Mouse (Mus musculus) neural tube, embryonic 15.5 days (tissue): ENCODE results near the gene Itgb4. TPM values are rescaled to one million over a fixed set of nuclear protein-coding genes. Genes with fewer than 3 reads are reported as not detected.

Experiments
- ATAC-seq: fragments of 200-750 bp; cut with Nextera tagmentation; 2 replicates; pipeline ENCODE4 v1.8.0; 2017; ENCODE audit warnings: mild to moderate bottlenecking, moderate TSS enrichment, moderate library complexity; ENCODE audit not compliant: low FRiP score
- H3K27ac ChIP-seq: fragments of 300-500 bp; sonication (generic); replicated peaks from 2 replicates; pipeline ENCODE4 v1.5.1; 2015; ENCODE audit warnings: mild to moderate bottlenecking, inconsistent platforms
- H3K27me3 ChIP-seq: fragments of 300-500 bp; sonication (generic); replicated peaks from 2 replicates; pipeline ENCODE4 v1.6.1; 2015; ENCODE audit warnings: inconsistent platforms
- H3K36me3 ChIP-seq: fragments of 300-500 bp; sonication (generic); 2 replicates; pipeline ENCODE4 v1.6.1; 2015; ENCODE audit warnings: inconsistent platforms
- H3K4me1 ChIP-seq: fragments of 300-500 bp; sonication (generic); 2 replicates; pipeline ENCODE4 v1.6.1; 2015; ENCODE audit warnings: inconsistent platforms
- H3K4me2 ChIP-seq: fragments of 300-500 bp; sonication (generic); 2 replicates; pipeline ENCODE4 v1.6.1; 2015; ENCODE audit warnings: inconsistent platforms, mild to moderate bottlenecking, moderate library complexity
- H3K4me3 ChIP-seq: fragments of 300-500 bp; sonication (generic); replicated peaks from 2 replicates; pipeline ENCODE4 v1.5.1; 2015; ENCODE audit warnings: mild to moderate bottlenecking, inconsistent platforms
- H3K9ac ChIP-seq: fragments of 300-500 bp; sonication (generic); replicated peaks from 2 replicates; pipeline ENCODE4 v1.6.1; 2015; ENCODE audit warnings: mild to moderate bottlenecking, inconsistent platforms
- H3K9me3 ChIP-seq: fragments of 300-500 bp; sonication (generic); replicated peaks from 2 replicates; pipeline ENCODE4 v1.6.1; 2016; ENCODE audit warnings: inconsistent platforms
- WGBS: fragments of 180-500 bp; shearing (Covaris S2); methylation state at CpG from one replicate; pipeline ENCODE4 v1.1.7; 2015; ENCODE audit warnings: mixed read lengths; 5-methylcytosine and 5-hydroxymethylcytosine counted together
- polyA plus RNA-seq: library from polyadenylated mRNA; unstranded; fragments of >200 nt; fragmentation: Nextera tagmentation; extraction: Ambion mirVana; gene quantifications from 2 replicates; pipeline ENCODE4 v1.2.1, GENCODE M21; 2015

Itgb4 gene
- polyA plus RNA-seq, 1 experiment from 2014 or later: 2.0 TPM

- WGBS: 78% methylated on average over 6 of the region's 6 CpGs
- no peak overlapping the region for H3K4me3 ChIP-seq
- H3K27me3 ChIP-seq: no peaks in the 10 kb centered on the region
- peaks cover 14% of the 10 kb centered on the region for H3K4me1 ChIP-seq
- H3K9me3 ChIP-seq: no peaks in the 10 kb centered on the region
- no peak for ATAC-seq
- H3K9ac ChIP-seq: no peak overlapping the region
- no peak overlapping the region for H3K27ac ChIP-seq
- no peaks in the 10 kb centered on the region for H3K36me3 ChIP-seq
- H3K4me2 ChIP-seq: no peak overlapping the region
Measured at GRCm38 (mm10) chr11:116001725-116002124, 27.2 kb downstream of the Itgb4 start.

GRCm38 (mm10) chr11:116002894-116003293, 28.4 kb downstream of the Itgb4 start:
- no peak for ATAC-seq
- whole genome bisulfite sequencing: 91% methylated on average over 3 of the region's 3 CpGs
- Histone ChIP-seq H3K9ac (no peak overlapping the region), H3K27ac (no peak overlapping the region), H3K9me3 (no peaks in the 10 kb centered on the region), H3K4me1 (peaks cover 14% of the 10 kb centered on the region), H3K4me2 (no peak overlapping the region), H3K27me3 (no peaks in the 10 kb centered on the region), H3K36me3 (no peaks in the 10 kb centered on the region), H3K4me3 (no peak overlapping the region)

GRCm38 (mm10) chr11:116004186-116004823, 29.8 kb downstream of the Itgb4 start:
- peaks cover 10% of the 10 kb centered on the region; the same call in 1 of the 2 replicates for H3K36me3 ChIP-seq
- peaks cover 14% of the 10 kb centered on the region for H3K4me1 ChIP-seq
- WGBS: 30% methylated on average over 8 of the region's 8 CpGs
- H3K4me3 ChIP-seq: peak overlapping the region; percentile 35
- H3K4me2 ChIP-seq: peak overlapping the region; percentile 70
- ATAC-seq: no peak
- H3K9ac ChIP-seq: peak overlapping the region; percentile 44
- H3K27me3 ChIP-seq: no peaks in the 10 kb centered on the region
- no peaks in the 10 kb centered on the region for H3K9me3 ChIP-seq
- peak overlapping the region; percentile 58 for H3K27ac ChIP-seq

- 6% methylated on average over 54 of the region's 54 CpGs for WGBS
- peak; percentile 50 for ATAC-seq
- Histone ChIP-seq H3K9me3 (no peaks in the 10 kb centered on the region), H3K4me1 (peaks cover 11% of the 10 kb centered on the region), H3K27ac (peak overlapping the region; percentile 58), H3K27me3 (no peaks in the 10 kb centered on the region), H3K9ac (peak overlapping the region; percentile 44), H3K36me3 (peaks cover 13% of the 10 kb centered on the region; the same call in 1 of the 2 replicates), H3K4me2 (peak overlapping the region; percentile 70), H3K4me3 (peak overlapping the region; percentile 35)
Measured at GRCm38 (mm10) chr11:116004840-116005700, 30.6 kb downstream of the Itgb4 start.

- no peaks in the 10 kb centered on the region for H3K27me3 ChIP-seq
- WGBS: 76% methylated on average over 9 of the region's 9 CpGs
- peak overlapping the region; percentile 44; the same call in 1 of the 2 replicates for H3K9ac ChIP-seq
- H3K36me3 ChIP-seq: peaks cover 13% of the 10 kb centered on the region; the same call in 1 of the 2 replicates
- peak overlapping the region; percentile 70 for H3K4me2 ChIP-seq
- no peak overlapping the region for H3K4me3 ChIP-seq
- H3K27ac ChIP-seq: no peak overlapping the region
- peaks cover 15% of the 10 kb centered on the region for H3K4me1 ChIP-seq
- H3K9me3 ChIP-seq: no peaks in the 10 kb centered on the region
- ATAC-seq: 0 out of 2 replicates have a peak, but pooled peaks have one; percentile 4
Measured at GRCm38 (mm10) chr11:116005701-116006419, 31.4 kb downstream of the Itgb4 start.

GRCm38 (mm10) chr11:116007095-116007850, 32.8 kb downstream of the Itgb4 start:
- peaks cover 29% of the 10 kb centered on the region for H3K4me1 ChIP-seq
- H3K9me3 ChIP-seq: no peaks in the 10 kb centered on the region
- H3K4me2 ChIP-seq: no peak overlapping the region
- no peak overlapping the region for H3K9ac ChIP-seq
- H3K4me3 ChIP-seq: no peak overlapping the region
- 92% methylated on average over 28 of the region's 28 CpGs for WGBS
- H3K36me3 ChIP-seq: peaks cover 13% of the 10 kb centered on the region; the same call in 1 of the 2 replicates
- no peaks in the 10 kb centered on the region for H3K27me3 ChIP-seq
- ATAC-seq: no peak
- no peak overlapping the region for H3K27ac ChIP-seq

- H3K9ac ChIP-seq: no peak overlapping the region
- H3K4me1 ChIP-seq: peaks cover 37% of the 10 kb centered on the region
- ATAC-seq: no peak
- 88% methylated on average over 11 of the region's 11 CpGs for WGBS
- no peaks in the 10 kb centered on the region for H3K9me3 ChIP-seq
- H3K27me3 ChIP-seq: no peaks in the 10 kb centered on the region
- no peak overlapping the region for H3K4me2 ChIP-seq
- peaks cover 13% of the 10 kb centered on the region; the same call in 1 of the 2 replicates for H3K36me3 ChIP-seq
- H3K27ac ChIP-seq: no peak overlapping the region
- no peak overlapping the region for H3K4me3 ChIP-seq
Measured at GRCm38 (mm10) chr11:116008411-116008810, 33.9 kb downstream of the Itgb4 start.

GRCm38 (mm10) chr11:116008832-116009375, 34.4 kb downstream of the Itgb4 start:
- 78% methylated on average over 13 of the region's 13 CpGs for WGBS
- no peak for ATAC-seq
- Histone ChIP-seq H3K9me3 (no peaks in the 10 kb centered on the region), H3K4me1 (peaks cover 37% of the 10 kb centered on the region), H3K36me3 (peaks cover 13% of the 10 kb centered on the region; the same call in 1 of the 2 replicates), H3K4me2 (no peak overlapping the region), H3K27ac (no peak overlapping the region), H3K4me3 (no peak overlapping the region), H3K9ac (no peak overlapping the region), H3K27me3 (no peaks in the 10 kb centered on the region)

- peaks cover 34% of the 10 kb centered on the region for H3K4me1 ChIP-seq
- H3K27me3 ChIP-seq: no peaks in the 10 kb centered on the region
- no peak overlapping the region for H3K4me2 ChIP-seq
- no peak for ATAC-seq
- no peak overlapping the region for H3K9ac ChIP-seq
- H3K4me3 ChIP-seq: no peak overlapping the region
- 95% methylated on average over 11 of the region's 11 CpGs for WGBS
- peaks cover 13% of the 10 kb centered on the region; the same call in 1 of the 2 replicates for H3K36me3 ChIP-seq
- H3K9me3 ChIP-seq: no peaks in the 10 kb centered on the region
- no peak overlapping the region for H3K27ac ChIP-seq
Measured at GRCm38 (mm10) chr11:116009661-116010060, 35.2 kb downstream of the Itgb4 start.

- Histone ChIP-seq H3K4me1 (peaks cover 30% of the 10 kb centered on the region), H3K27me3 (no peaks in the 10 kb centered on the region), H3K4me3 (no peak overlapping the region), H3K4me2 (no peak overlapping the region), H3K36me3 (peaks cover 13% of the 10 kb centered on the region; the same call in 1 of the 2 replicates), H3K9me3 (no peaks in the 10 kb centered on the region), H3K27ac (no peak overlapping the region), H3K9ac (no peak overlapping the region)
- ATAC-seq: no peak
- 94% methylated on average over 8 of the region's 8 CpGs for WGBS
Measured at GRCm38 (mm10) chr11:116010146-116010545, 35.6 kb downstream of the Itgb4 start.
